Mouse (Mus musculus) layer of hippocampus, adult 18-20 months (tissue): ENCODE results near the gene Slc32a1. TPM values are rescaled to one million over a fixed set of nuclear protein-coding genes. Genes with fewer than 3 reads are reported as not detected.

Source experiments
- DNase-seq, 2 experiments: peaks; one replicate each; pipeline ENCODE4 v3.0.0; 2022; ENCODE audit warnings: low spot score in 2 of 2
- long read RNA-seq: library from polyadenylated mRNA; stranded (forward); transcript quantifications from one replicate; pipeline ENCODE4 v2.0.0, GENCODE M21; 2021
- total RNA-seq, 2 experiments: library from RNA; stranded (reverse); gene quantifications; 2 replicates each; pipeline ENCODE4 v1.2.3; 2021

Slc32a1 gene
- 10 to 100 TPM; 71.2 to 76.5 TPM for total RNA-seq
- long read RNA-seq, partial matches to known transcripts: 1 of 5 reads
- long read RNA-seq, other reads (novel, unspliced or antisense): 0 of 5 reads

- no peak for DNase-seq
These were observed at the start of gene Slc32a1 for GRCm38 (mm10) chr2:158610488-158611325. Slc32a1 (plus strand) TSS chr2:158610767.

- no peak for DNase-seq
These were observed 49.8 kb upstream of the Slc32a1 start for GRCm38 (mm10) chr2:158560801-158561200.

GRCm38 (mm10) chr2:158561371-158562144, 49.0 kb upstream of the Slc32a1 start:
- peak in 1 of 2 experiments; percentile 11 for DNase-seq

- no peak for DNase-seq
These were observed 40.0 kb upstream of the Slc32a1 start for GRCm38 (mm10) chr2:158570421-158571081.

- DNase-seq: no peak
These were observed 30.6 kb upstream of the Slc32a1 start for GRCm38 (mm10) chr2:158579979-158580378.

GRCm38 (mm10) chr2:158584621-158585358, 25.8 kb upstream of the Slc32a1 start:
- DNase-seq: no peak

GRCm38 (mm10) chr2:158588524-158589271, 21.9 kb upstream of the Slc32a1 start:
- no peak for DNase-seq

- no peak for DNase-seq
These were observed 20.1 kb upstream of the Slc32a1 start for GRCm38 (mm10) chr2:158590495-158590894.

- peak in 1 of 2 experiments; percentile 12 for DNase-seq
These were observed 19.3 kb upstream of the Slc32a1 start for GRCm38 (mm10) chr2:158591286-158591685.

GRCm38 (mm10) chr2:158593371-158593770, 17.2 kb upstream of the Slc32a1 start:
- DNase-seq: no peak

- peak in 1 of 2 experiments; percentile 27 for DNase-seq
These were observed 15.5 kb upstream of the Slc32a1 start for GRCm38 (mm10) chr2:158595103-158595502.

GRCm38 (mm10) chr2:158595577-158595976, 15.0 kb upstream of the Slc32a1 start:
- DNase-seq: no peak

GRCm38 (mm10) chr2:158596803-158597202, 13.8 kb upstream of the Slc32a1 start:
- DNase-seq: no peak

- DNase-seq: no peak
These were observed 10.1 kb upstream of the Slc32a1 start for GRCm38 (mm10) chr2:158600517-158600916.

GRCm38 (mm10) chr2:158601326-158601725, 9.2 kb upstream of the Slc32a1 start:
- no peak for DNase-seq

GRCm38 (mm10) chr2:158602663-158603062, 7.9 kb upstream of the Slc32a1 start:
- no peak for DNase-seq

- no peak for DNase-seq
These were observed 4.0 kb upstream of the Slc32a1 start for GRCm38 (mm10) chr2:158606511-158606964.

- DNase-seq: no peak
These were observed 886 bp upstream of the Slc32a1 start for GRCm38 (mm10) chr2:158609681-158610080.

GRCm38 (mm10) chr2:158611326-158611719, 756 bp downstream of the Slc32a1 start:
- DNase-seq: no peak
